Mouse (Mus musculus): ENCODE measurements around the gene Spata6. TPM values are rescaled to one million over a fixed set of nuclear protein-coding genes. Genes with fewer than 3 reads are reported as not detected.

Spata6 gene
- polyA plus RNA-seq (2014; fragmentation: Nextera tagmentation; extraction: Ambion mirVana): 10.4 and 11.0 TPM in 2 replicates

DNA sequence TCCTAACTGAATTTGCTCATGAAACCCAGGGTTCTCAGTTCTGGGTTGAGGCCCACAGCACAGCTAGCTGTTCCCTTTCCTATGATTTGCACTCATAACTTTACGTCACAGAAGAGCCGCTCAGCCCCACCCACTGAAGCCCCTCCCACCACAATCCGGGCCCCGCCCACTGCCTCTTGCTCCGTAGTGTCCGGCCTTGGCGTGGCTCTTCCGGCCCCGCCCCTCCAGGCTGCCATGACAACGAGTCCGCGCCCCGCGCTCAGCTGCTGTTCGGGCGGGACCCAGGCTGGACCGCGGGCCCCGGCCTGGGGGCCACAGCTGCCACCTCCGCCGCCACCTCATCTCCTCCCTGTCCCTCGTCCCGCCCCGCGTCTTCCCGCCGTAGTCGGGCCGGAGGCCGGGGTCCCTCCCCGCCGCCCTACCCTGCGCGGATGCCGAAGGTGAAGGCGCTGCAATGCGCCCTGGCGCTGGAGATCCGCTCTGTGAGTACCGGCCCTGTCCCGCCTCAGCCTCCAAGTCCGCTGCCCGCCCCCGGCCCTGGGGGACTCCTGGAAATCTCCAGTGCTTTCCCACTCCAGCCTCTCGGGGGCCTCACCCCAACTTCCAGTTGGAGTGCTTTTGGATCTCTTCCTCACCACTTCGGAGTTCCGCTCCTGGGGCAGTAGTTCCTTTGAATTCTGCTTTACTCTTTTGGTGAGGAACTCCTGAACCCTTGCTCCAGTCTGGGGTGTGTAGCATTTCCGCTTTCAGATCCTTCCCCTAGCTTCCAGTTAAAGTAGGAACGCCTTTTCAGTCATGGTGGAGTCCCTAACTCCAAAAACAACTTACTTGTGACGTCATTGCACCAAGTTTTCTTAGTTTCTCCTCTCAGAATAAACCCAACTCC is at the start of gene Spata6:
Spata6 (plus strand) TSS at position 209 of the 886 bp plus-strand sequence.
- ATAC-seq: peak; percentile 96
- WGBS: 1% methylated on average over 50 of the region's 50 CpGs
- H3K4me3 ChIP-seq (ENCODE audit: low read depth, low read length): peak within 1 kb of the TSS; percentile 62

DNA sequence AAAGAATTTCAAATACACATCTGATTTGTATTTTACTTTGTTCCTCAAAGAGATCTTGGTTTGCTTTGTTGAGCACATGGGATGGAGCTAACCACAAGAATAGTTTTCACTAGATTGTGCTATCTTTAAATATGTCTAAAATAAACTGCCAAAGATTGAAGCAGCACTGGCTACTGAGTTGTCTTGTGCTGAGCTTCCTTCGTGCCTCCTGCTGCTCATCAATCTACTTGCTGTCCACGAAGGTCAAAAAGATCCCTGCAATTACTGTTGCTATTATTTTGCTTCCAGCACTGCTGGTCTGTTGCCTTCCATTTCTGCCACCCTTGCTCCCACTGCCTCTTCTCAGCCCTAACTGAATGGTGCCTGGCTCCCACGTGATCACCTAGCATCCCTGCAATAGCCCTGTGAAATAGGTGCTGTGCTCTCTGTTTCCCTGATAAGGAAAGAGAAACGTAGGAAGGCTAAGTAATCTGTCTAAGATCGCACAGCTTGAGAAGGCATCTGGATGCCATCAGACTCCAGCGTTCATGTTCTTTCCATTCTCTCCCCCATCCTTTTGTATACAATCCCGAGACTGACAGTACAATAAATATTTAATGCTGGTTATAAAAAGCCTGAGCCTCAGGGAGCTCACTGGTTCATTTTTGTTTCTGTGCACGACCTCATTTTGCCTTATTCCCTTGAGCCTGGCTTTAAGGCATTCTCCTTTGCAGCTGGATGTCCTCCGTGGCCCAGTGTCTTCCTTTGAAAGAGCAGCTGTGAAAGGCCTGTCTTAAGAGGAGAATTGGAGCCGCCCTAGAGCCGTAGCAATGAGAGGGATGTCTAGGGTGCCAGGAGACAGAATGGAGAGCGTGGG is 49.0 kb upstream of the Spata6 start:
- WGBS: 38% methylated on average over 12 of the region's 12 CpGs
- Histone ChIP-seq H3K9ac (ENCODE audit: low read length) (no peak overlapping the region), H3K4me2 (ENCODE audit: low read length) (no peak overlapping the region), H3K4me3 (ENCODE audit: low read depth, low read length) (no peak overlapping the region), H3K27ac (ENCODE audit: low read depth, low read length) (no peak overlapping the region), H3K27me3 (replicated peaks; ENCODE audit: control insufficient read depth, insufficient read depth, low read length) (no peaks in the 10 kb centered on the region), H3K36me3 (ENCODE audit: control insufficient read depth, insufficient read depth, low read length) (no peaks in the 10 kb centered on the region), H3K9me3 (replicated peaks; ENCODE audit: control insufficient read depth, low read length) (no peaks in the 10 kb centered on the region), H3K4me1 (ENCODE audit: control insufficient read depth, insufficient read depth, low read length) (0 out of 2 replicates have a peak, but pooled peaks cover 3% of the 10 kb centered on the region)
- DNase-seq (ENCODE audit: low spot score) (peak; percentile 13), ATAC-seq (0 out of 2 replicates have a peak, but pooled peaks have one; percentile 50)

More for the DNA sequence above, at the start of gene Spata6:
- H3K4me2 ChIP-seq (ENCODE audit: low read length): peak within 1 kb of the TSS; percentile 75
- H3K36me3 ChIP-seq (ENCODE audit: control insufficient read depth, insufficient read depth, low read length): no peaks in the 10 kb centered on the region
- no peaks in the 10 kb centered on the region for H3K4me1 ChIP-seq (ENCODE audit: control insufficient read depth, insufficient read depth, low read length)
- H3K27me3 ChIP-seq (replicated peaks; ENCODE audit: control insufficient read depth, insufficient read depth, low read length): no peaks in the 10 kb centered on the region
- H3K9me3 ChIP-seq (replicated peaks; ENCODE audit: control insufficient read depth, low read length): no peaks in the 10 kb centered on the region
- DNase-seq (ENCODE audit: low spot score): peak; percentile 79
- H3K27ac ChIP-seq (ENCODE audit: low read depth, low read length): peak within 1 kb of the TSS; percentile 39; the same call in 1 of the 2 replicates
- H3K9ac ChIP-seq (ENCODE audit: low read length): peak within 1 kb of the TSS; percentile 71

DNA sequence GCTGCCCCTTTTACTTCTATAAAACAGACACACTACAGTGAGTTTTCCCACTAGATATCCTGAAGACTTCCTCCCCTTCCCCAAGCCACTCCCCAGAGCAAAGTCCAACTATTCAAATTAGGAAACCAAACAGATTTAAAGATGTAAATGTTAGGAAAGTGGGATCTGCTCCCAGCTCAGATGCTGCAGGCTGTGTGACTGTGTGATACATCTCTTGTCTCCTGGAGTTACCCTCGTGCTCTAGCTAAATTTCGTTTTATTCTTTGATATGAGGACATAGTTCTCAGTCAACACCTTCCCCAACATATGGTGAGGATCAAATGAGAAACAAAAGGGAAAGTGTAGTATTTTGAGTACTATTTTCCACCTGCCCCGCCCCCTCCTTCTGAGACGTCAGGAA is 48.3 kb upstream of the Spata6 start:
- 65% methylated on average over 4 of the region's 4 CpGs for WGBS
- H3K9me3 ChIP-seq (replicated peaks; ENCODE audit: control insufficient read depth, low read length): no peaks in the 10 kb centered on the region
- H3K4me2 ChIP-seq (ENCODE audit: low read length): no peak overlapping the region
- no peaks in the 10 kb centered on the region for H3K27me3 ChIP-seq (replicated peaks; ENCODE audit: control insufficient read depth, insufficient read depth, low read length)
- DNase-seq (ENCODE audit: low spot score) (no peak), ATAC-seq (no peak)
- H3K36me3 ChIP-seq (ENCODE audit: control insufficient read depth, insufficient read depth, low read length): no peaks in the 10 kb centered on the region
- H3K4me3 ChIP-seq (ENCODE audit: low read depth, low read length): no peak overlapping the region
- H3K9ac ChIP-seq (ENCODE audit: low read length): no peak overlapping the region
- H3K27ac ChIP-seq (ENCODE audit: low read depth, low read length): no peak overlapping the region
- 0 out of 2 replicates have a peak, but pooled peaks cover 3% of the 10 kb centered on the region for H3K4me1 ChIP-seq (ENCODE audit: control insufficient read depth, insufficient read depth, low read length)

GRCm38 (mm10) chr4:111673904-111674303 is 45.9 kb upstream of the Spata6 start:
- DNase-seq (ENCODE audit: low spot score) (no peak), ATAC-seq (no peak)
- Histone ChIP-seq H3K4me2 (ENCODE audit: low read length) (no peak overlapping the region), H3K27ac (ENCODE audit: low read depth, low read length) (no peak overlapping the region), H3K9ac (ENCODE audit: low read length) (no peak overlapping the region), H3K4me3 (ENCODE audit: low read depth, low read length) (no peak overlapping the region), H3K9me3 (replicated peaks; ENCODE audit: control insufficient read depth, low read length) (no peaks in the 10 kb centered on the region), H3K4me1 (ENCODE audit: control insufficient read depth, insufficient read depth, low read length) (0 out of 2 replicates have a peak, but pooled peaks cover 3% of the 10 kb centered on the region), H3K36me3 (ENCODE audit: control insufficient read depth, insufficient read depth, low read length) (no peaks in the 10 kb centered on the region), H3K27me3 (replicated peaks; ENCODE audit: control insufficient read depth, insufficient read depth, low read length) (no peaks in the 10 kb centered on the region)

GRCm38 (mm10) chr4:111681926-111682325 is 37.9 kb upstream of the Spata6 start:
- H3K4me3 ChIP-seq (ENCODE audit: low read depth, low read length): no peak overlapping the region
- 85% methylated on average over 5 of the region's 5 CpGs for WGBS
- H3K9ac ChIP-seq (ENCODE audit: low read length): no peak overlapping the region
- H3K4me1 ChIP-seq (ENCODE audit: control insufficient read depth, insufficient read depth, low read length): peaks cover 13% of the 10 kb centered on the region
- H3K27me3 ChIP-seq (replicated peaks; ENCODE audit: control insufficient read depth, insufficient read depth, low read length): no peaks in the 10 kb centered on the region
- no peak for DNase-seq (ENCODE audit: low spot score)
- H3K36me3 ChIP-seq (ENCODE audit: control insufficient read depth, insufficient read depth, low read length): no peaks in the 10 kb centered on the region
- H3K27ac ChIP-seq (ENCODE audit: low read depth, low read length): no peak overlapping the region
- H3K4me2 ChIP-seq (ENCODE audit: low read length): no peak overlapping the region
- no peaks in the 10 kb centered on the region for H3K9me3 ChIP-seq (replicated peaks; ENCODE audit: control insufficient read depth, low read length)
- no peak for ATAC-seq

DNA sequence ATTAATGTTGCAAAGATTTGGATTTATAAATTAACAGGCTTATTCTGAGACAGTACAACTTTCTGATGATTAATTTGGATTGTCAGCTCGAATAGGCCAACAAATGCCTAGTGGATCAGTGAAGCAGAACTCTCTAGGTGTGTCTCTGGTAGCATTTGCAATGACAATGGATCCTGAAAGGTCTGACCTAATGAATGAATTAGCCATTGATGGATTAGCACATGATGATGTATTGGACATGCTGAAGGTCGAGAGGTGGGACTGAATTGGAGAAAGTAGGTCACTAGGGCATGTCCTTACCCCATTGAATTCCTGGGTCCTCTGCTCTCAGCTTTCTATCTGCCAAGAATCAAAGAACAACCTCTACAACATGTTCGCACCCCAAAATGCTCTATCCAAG is 37.0 kb upstream of the Spata6 start:
- 81% methylated on average over 3 of the region's 3 CpGs for WGBS
- Histone ChIP-seq H3K36me3 (ENCODE audit: control insufficient read depth, insufficient read depth, low read length) (no peaks in the 10 kb centered on the region), H3K4me1 (ENCODE audit: control insufficient read depth, insufficient read depth, low read length) (peaks cover 13% of the 10 kb centered on the region), H3K27me3 (replicated peaks; ENCODE audit: control insufficient read depth, insufficient read depth, low read length) (no peaks in the 10 kb centered on the region), H3K9me3 (replicated peaks; ENCODE audit: control insufficient read depth, low read length) (no peaks in the 10 kb centered on the region), H3K4me2 (ENCODE audit: low read length) (no peak overlapping the region), H3K27ac (ENCODE audit: low read depth, low read length) (no peak overlapping the region), H3K4me3 (ENCODE audit: low read depth, low read length) (no peak overlapping the region), H3K9ac (ENCODE audit: low read length) (no peak overlapping the region)
- DNase-seq (ENCODE audit: low spot score): no peak
- ATAC-seq: no peak

- Histone ChIP-seq H3K4me3 (ENCODE audit: low read depth, low read length) (no peak overlapping the region), H3K36me3 (ENCODE audit: control insufficient read depth, insufficient read depth, low read length) (no peaks in the 10 kb centered on the region), H3K27ac (ENCODE audit: low read depth, low read length) (no peak overlapping the region), H3K9me3 (replicated peaks; ENCODE audit: control insufficient read depth, low read length) (no peaks in the 10 kb centered on the region), H3K4me1 (ENCODE audit: control insufficient read depth, insufficient read depth, low read length) (peaks cover 13% of the 10 kb centered on the region), H3K27me3 (replicated peaks; ENCODE audit: control insufficient read depth, insufficient read depth, low read length) (peaks cover 3% of the 10 kb centered on the region; the same call in 1 of the 2 replicates), H3K9ac (ENCODE audit: low read length) (no peak overlapping the region), H3K4me2 (ENCODE audit: low read length) (no peak overlapping the region)
- 13% methylated on average over 5 of the region's 5 CpGs for WGBS
- DNase-seq (ENCODE audit: low spot score): peak; percentile 86
- peak; percentile 48 for ATAC-seq
Observed at GRCm38 (mm10) chr4:111683843-111684242, 35.9 kb upstream of the Spata6 start.

DNA sequence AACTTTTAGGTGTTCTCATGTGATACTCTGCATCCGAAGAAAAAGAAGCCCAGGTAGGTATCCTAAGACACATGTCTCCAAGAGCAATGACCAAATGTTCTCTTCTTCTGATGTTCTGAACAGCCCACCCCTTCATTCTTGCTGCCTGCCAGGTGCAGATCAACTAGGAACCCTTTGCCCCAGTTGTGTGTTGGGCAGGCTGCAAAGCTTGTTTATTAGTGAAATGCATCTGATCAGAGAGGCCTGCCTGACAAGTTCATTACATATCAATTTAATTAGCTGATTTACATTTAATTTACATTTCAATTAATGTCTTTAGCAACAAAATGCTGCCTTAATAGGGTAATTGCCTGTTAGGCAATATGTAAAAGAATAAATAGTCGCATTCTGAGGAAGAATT is 33.8 kb upstream of the Spata6 start:
- no peaks in the 10 kb centered on the region for H3K9me3 ChIP-seq (replicated peaks; ENCODE audit: control insufficient read depth, low read length)
- peaks cover 11% of the 10 kb centered on the region for H3K27me3 ChIP-seq (replicated peaks; ENCODE audit: control insufficient read depth, insufficient read depth, low read length)
- DNase-seq (ENCODE audit: low spot score) (peak; percentile 82), ATAC-seq (peak; percentile 70)
- H3K4me1 ChIP-seq (ENCODE audit: control insufficient read depth, insufficient read depth, low read length): peaks cover 15% of the 10 kb centered on the region
- H3K4me3 ChIP-seq (ENCODE audit: low read depth, low read length): no peak overlapping the region
- H3K4me2 ChIP-seq (ENCODE audit: low read length): no peak overlapping the region
- H3K9ac ChIP-seq (ENCODE audit: low read length): no peak overlapping the region
- H3K36me3 ChIP-seq (ENCODE audit: control insufficient read depth, insufficient read depth, low read length): no peaks in the 10 kb centered on the region
- WGBS: 24% methylated on average over 2 of the region's 2 CpGs
- no peak overlapping the region for H3K27ac ChIP-seq (ENCODE audit: low read depth, low read length)
